Mouse (Mus musculus) colon, adult 2 months (tissue): ENCODE data around the gene Gm17617. TPM values are rescaled to one million over a fixed set of nuclear protein-coding genes. Genes with fewer than 3 reads are reported as not detected.

Source experiments
- polyA plus RNA-seq: library from polyadenylated mRNA; depleted of rRNA; stranded (reverse); fragments of >200 nt; gene quantifications from 2 replicates; pipeline ENCODE4 v1.2.3, GENCODE M21; 2012; rRNA removed

Gm17617 gene
- not detected in 2 replicates for polyA plus RNA-seq

GRCm38 (mm10) chr13:55133448-55133847, at the start of gene Gm17617:
Gene Gm17617 (minus strand): TSS chr13:55133548.

GRCm38 (mm10) chr13:55152621-55153415, 19.5 kb upstream of the Gm17617 start, which contains the start of gene Fgfr4:
Gene Fgfr4 (plus strand): TSS chr13:55152640.

GRCm38 (mm10) chr13:55105045-55105952, 28.0 kb downstream of the Gm17617 start, which contains the start of gene Zfp346:
Gene Zfp346 (plus strand): TSS chr13:55105311.

GRCm38 (mm10) chr13:55099726-55100478, 33.4 kb downstream of the Gm17617 start, which contains the start of gene Uimc1:
Gene Uimc1 (minus strand): TSS chr13:55100300.

Other genes with a start within 250 kb of the Gm17617 start
- 6.4 and 7.5 TPM in 2 replicates for gene Unc5a, start 184.1 kb downstream of the Gm17617 start, polyA plus RNA-seq
- gene Hk3, start 112.2 kb downstream of the Gm17617 start, polyA plus RNA-seq = 1.9 and 2.2 TPM in 2 replicates
- gene Uimc1, start 33.2 kb downstream of the Gm17617 start, polyA plus RNA-seq = 1.9 and 2.7 TPM in 2 replicates
- 9.0 and 10.5 TPM in 2 replicates for gene Zfp346, start 28.2 kb downstream of the Gm17617 start, polyA plus RNA-seq
- gene Fgfr4, start 19.1 kb upstream of the Gm17617 start, polyA plus RNA-seq = 22.1 and 31.2 TPM in 2 replicates
- 10.7 and 13.2 TPM in 2 replicates for gene Nsd1, start 76.2 kb upstream of the Gm17617 start, polyA plus RNA-seq
- gene Prelid1, start 187.0 kb upstream of the Gm17617 start, polyA plus RNA-seq = 566 and 652 TPM in 2 replicates
- 75.2 and 86.3 TPM in 2 replicates for gene Rab24, start 188.4 kb upstream of the Gm17617 start, polyA plus RNA-seq
- gene Mxd3, start 196.3 kb upstream of the Gm17617 start, polyA plus RNA-seq = 10.4 and 11.5 TPM in 2 replicates
- gene Lman2, start 229.2 kb upstream of the Gm17617 start, polyA plus RNA-seq = 99.2 and 117 TPM in 2 replicates
- 4.9 and 5.9 TPM in 2 replicates for gene Rgs14, start 236.2 kb upstream of the Gm17617 start, polyA plus RNA-seq